Mouse (Mus musculus) lung, postnatal 0 days (tissue): ENCODE data around the gene Gga1. TPM values are rescaled to one million over a fixed set of nuclear protein-coding genes. Genes with fewer than 3 reads are reported as not detected.
A peak's percentile ranks its signal among the peaks of the same experiment; 100 is the strongest.
"Not testable (repeated sequence)": the region's sequence is repeated elsewhere in the genome, so short reads cannot be mapped to it uniquely, and the experiment has no call there.

Experiments used
- ATAC-seq: fragments of 200-750 bp; cut with Nextera tagmentation; 2 replicates; pipeline ENCODE4 v1.8.0; 2017; ENCODE audit warnings: moderate library complexity
- DNase-seq: peaks from one replicate; pipeline ENCODE4 v3.0.0-alpha.2; 2016; ENCODE audit warnings: low spot score
- H3K27ac ChIP-seq: fragments of 300-500 bp; sonication (generic); 2 replicates; pipeline ENCODE4 v1.5.1; 2014; ENCODE audit warnings: antibody characterized with exemption, mild to moderate bottlenecking, low read length, mixed read lengths
- H3K27me3 ChIP-seq: fragments of 300-500 bp; sonication (generic); replicated peaks from 2 replicates; pipeline ENCODE4 v1.6.1; 2014; ENCODE audit warnings: low read length, mixed read lengths; ENCODE audit not compliant: insufficient read depth
- H3K36me3 ChIP-seq: fragments of 300-500 bp; sonication (generic); 2 replicates; pipeline ENCODE4 v1.6.1; 2014; ENCODE audit warnings: low read length, mixed read lengths; ENCODE audit not compliant: insufficient read depth
- H3K4me1 ChIP-seq: fragments of 300-500 bp; sonication (generic); 2 replicates; pipeline ENCODE4 v1.6.1; 2014; ENCODE audit warnings: antibody characterized with exemption, low read depth, low read length, mixed read lengths; ENCODE audit not compliant: insufficient read depth
- H3K4me2 ChIP-seq: fragments of 300-500 bp; sonication (generic); replicated peaks from 2 replicates; pipeline ENCODE4 v1.6.1; 2014; ENCODE audit warnings: low read depth, mild to moderate bottlenecking, low read length, moderate library complexity, mixed read lengths
- H3K4me3 ChIP-seq: fragments of 300-500 bp; sonication (generic); 2 replicates; pipeline ENCODE4 v1.5.1; 2014; ENCODE audit warnings: low read depth, low read length
- H3K9ac ChIP-seq: fragments of 300-500 bp; sonication (generic); replicated peaks from 2 replicates; pipeline ENCODE4 v1.6.1; 2014; ENCODE audit warnings: low read depth, mild to moderate bottlenecking
- H3K9me3 ChIP-seq: fragments of 300-500 bp; sonication (generic); 2 replicates; pipeline ENCODE4 v1.6.1; 2016; ENCODE audit warnings: low read length, mixed read lengths
- CTCF ChIP-seq: IDR thresholded peaks from 2 replicates; pipeline ENCODE4 v1.5.1; 2016; ENCODE audit warnings: antibody characterized with exemption, mild to moderate bottlenecking
- EP300 ChIP-seq: IDR thresholded peaks from 2 replicates; pipeline ENCODE4 v1.6.1; 2016; ENCODE audit warnings: antibody characterized with exemption, mild to moderate bottlenecking, control low read depth
- WGBS: fragments of 180-500 bp; shearing (Covaris S2); extraction: QIAGEN DNeasy Blood & Tissue Kit; methylation state at CpG from one replicate; pipeline ENCODE4 v1.1.7; 2014; 5-methylcytosine and 5-hydroxymethylcytosine counted together
- polyA plus RNA-seq: library from polyadenylated mRNA; unstranded; fragments of >200 nt; fragmentation: Nextera tagmentation; extraction: Ambion mirVana; gene quantifications from 2 replicates; pipeline ENCODE4 v1.2.1, GENCODE M21; 2015

Gene Gga1
- polyA plus RNA-seq, 1 experiment from 2014 or later: 51.5 TPM

GRCm38 (mm10) chr15:78876258-78876696 is 713 bp upstream of the Gga1 start:
- whole genome bisulfite sequencing: 2% methylated on average over 17 of the region's 17 CpGs
- DNase-seq: peak; percentile 97

GRCm38 (mm10) chr15:78877810-78878390 is 910 bp downstream of the Gga1 start:
- TF ChIP-seq EP300 (no peak), CTCF (no peak; the same call in 1 of the 2 replicates)
- Histone ChIP-seq H3K27me3 (no peaks in the 10 kb centered on the region), H3K4me3 (peak overlapping the region; percentile 79), H3K4me2 (peak overlapping the region; percentile 78), H3K9me3 (no peaks in the 10 kb centered on the region), H3K36me3 (peaks cover 20% of the 10 kb centered on the region; the same call in 1 of the 2 replicates), H3K9ac (peak overlapping the region; percentile 89), H3K4me1 (peaks cover 21% of the 10 kb centered on the region; the same call in 1 of the 2 replicates), H3K27ac (peak overlapping the region; percentile 100)
- DNase-seq: peak; percentile 50
- ATAC-seq: no peak
- WGBS: 1% methylated on average over 16 of the region's 17 CpGs

More at GRCm38 (mm10) chr15:78876258-78876696, 713 bp upstream of the Gga1 start:
- ATAC-seq: peak; percentile 47
- Histone ChIP-seq H3K36me3 (0 out of 2 replicates have a peak, but pooled peaks cover 4% of the 10 kb centered on the region), H3K4me3 (peak overlapping the region; percentile 79), H3K9ac (peak overlapping the region; percentile 36), H3K27me3 (no peaks in the 10 kb centered on the region), H3K4me1 (peaks cover 21% of the 10 kb centered on the region; the same call in 1 of the 2 replicates), H3K27ac (peak overlapping the region; percentile 100), H3K9me3 (no peaks in the 10 kb centered on the region), H3K4me2 (peak overlapping the region; percentile 78)
- no peak; the same call in none of the 2 replicates for TF ChIP-seq EP300
- peak; percentile 86 for TF ChIP-seq CTCF

- TF ChIP-seq EP300: peak; percentile 30
- Histone ChIP-seq H3K36me3 (peaks cover 31% of the 10 kb centered on the region; the same call in 1 of the 2 replicates), H3K27ac (peak overlapping the region; percentile 71), H3K4me2 (0 out of 2 replicates have a peak overlapping the region, but pooled peaks have one; percentile 6), H3K4me1 (peaks cover 21% of the 10 kb centered on the region; the same call in 1 of the 2 replicates)
- DNase-seq: peak; percentile 93
- H3K4me3 ChIP-seq, H3K9ac ChIP-seq, H3K27me3 ChIP-seq, H3K9me3 ChIP-seq: not testable (repeated sequence)
- WGBS: 2% methylated on average over 7 of the region's 7 CpGs
- peak; percentile 17 for ATAC-seq
These were observed 2.0 kb downstream of the Gga1 start for GRCm38 (mm10) chr15:78878792-78879516.

GRCm38 (mm10) chr15:78880432-78880831 is 3.4 kb downstream of the Gga1 start:
- Histone ChIP-seq H3K27me3 (no peaks in the 10 kb centered on the region), H3K9ac (no peak overlapping the region), H3K9me3 (no peaks in the 10 kb centered on the region), H3K36me3 (peaks cover 43% of the 10 kb centered on the region), H3K4me1 (peaks cover 21% of the 10 kb centered on the region; the same call in 1 of the 2 replicates), H3K4me2 (no peak overlapping the region), H3K4me3 (no peak overlapping the region), H3K27ac (no peak overlapping the region)
- 83% methylated on average over 8 of the region's 8 CpGs for WGBS
- no peak for ATAC-seq
- TF ChIP-seq EP300 (no peak), CTCF (no peak)
- DNase-seq: no peak

GRCm38 (mm10) chr15:78881828-78882227 is 4.8 kb downstream of the Gga1 start:
- TF ChIP-seq EP300 (no peak), CTCF (peak; percentile 41)
- peaks cover 16% of the 10 kb centered on the region; the same call in 1 of the 2 replicates for H3K4me1 ChIP-seq

GRCm38 (mm10) chr15:78889401-78889853 is 12.4 kb downstream of the Gga1 start:
- H3K27me3 ChIP-seq: no peaks in the 10 kb centered on the region
- DNase-seq (peak; percentile 76), ATAC-seq (peak; percentile 87)
- TF ChIP-seq CTCF: no peak
- TF ChIP-seq EP300: no peak
- peaks cover 12% of the 10 kb centered on the region; the same call in 1 of the 2 replicates for H3K4me1 ChIP-seq
- no peak overlapping the region for H3K4me3 ChIP-seq
- peaks cover 52% of the 10 kb centered on the region for H3K36me3 ChIP-seq
- no peak overlapping the region for H3K9ac ChIP-seq
- H3K4me2 ChIP-seq: 0 out of 2 replicates have a peak overlapping the region, but pooled peaks have one; percentile 3
- 19% methylated on average over 11 of the region's 13 CpGs for WGBS
- peak overlapping the region; percentile 76 for H3K27ac ChIP-seq
- no peaks in the 10 kb centered on the region for H3K9me3 ChIP-seq

More at GRCm38 (mm10) chr15:78881828-78882227, 4.8 kb downstream of the Gga1 start:
- no peak overlapping the region for H3K4me2 ChIP-seq
- no peak overlapping the region for H3K9ac ChIP-seq
- no peak for ATAC-seq
- peaks cover 54% of the 10 kb centered on the region for H3K36me3 ChIP-seq
- H3K27ac ChIP-seq: no peak overlapping the region
- H3K9me3 ChIP-seq: no peaks in the 10 kb centered on the region
- WGBS: 82% methylated on average over 3 of the region's 3 CpGs
- H3K27me3 ChIP-seq: no peaks in the 10 kb centered on the region
- no peak for DNase-seq
- H3K4me3 ChIP-seq: no peak overlapping the region
